Mouse (Mus musculus): ENCODE measurements at regions not wholly inside any gene's neighbourhood (a gene's known extent, or its start where the extent isn't known, plus 50 kb on each side); places are given as distances from the start of the nearest gene placed in this dataset.

- DNase-seq (ENCODE audit: low read depth, low spot score), result no peak
Observed at GRCm38 (mm10) chr12:109272101-109272500, 180.5 kb upstream of the Dlk1 start.

- peak; percentile 46 for DNase-seq (ENCODE audit: low read depth, low spot score)
Observed at GRCm38 (mm10) chr12:109314850-109315249, 137.8 kb upstream of the Dlk1 start.

GRCm38 (mm10) chr12:109325986-109326385 is 126.6 kb upstream of the Dlk1 start:
- peak; percentile 13 for DNase-seq (ENCODE audit: low read depth, low spot score)

- DNase-seq (ENCODE audit: low read depth, low spot score), result no peak
Observed at GRCm38 (mm10) chr12:109371327-109371726, 81.3 kb upstream of the Dlk1 start.

- DNase-seq (ENCODE audit: low read depth, low spot score), result no peak
Observed at GRCm38 (mm10) chr12:109385794-109386193, 66.8 kb upstream of the Dlk1 start.

- peak; percentile 69 for DNase-seq (ENCODE audit: low read depth, low spot score)
Observed at GRCm38 (mm10) chr12:109388791-109389190, 63.8 kb upstream of the Dlk1 start.

GRCm38 (mm10) chr12:109390388-109390920 is 62.2 kb upstream of the Dlk1 start:
- no peak for DNase-seq (ENCODE audit: low read depth, low spot score)

- DNase-seq (ENCODE audit: low read depth, low spot score), result no peak
Observed at GRCm38 (mm10) chr12:109390978-109391377, 61.6 kb upstream of the Dlk1 start.

- DNase-seq (ENCODE audit: low read depth, low spot score), result no peak
Observed at GRCm38 (mm10) chr12:109393326-109393725, 59.3 kb upstream of the Dlk1 start.

GRCm38 (mm10) chr12:109393795-109394194 is 58.8 kb upstream of the Dlk1 start:
- DNase-seq (ENCODE audit: low read depth, low spot score), result peak; percentile 43

GRCm38 (mm10) chr12:109394396-109394795 is 58.2 kb upstream of the Dlk1 start:
- DNase-seq (ENCODE audit: low read depth, low spot score), result no peak

- no peak for DNase-seq (ENCODE audit: low read depth, low spot score)
Observed at GRCm38 (mm10) chr12:109396614-109397013, 56.0 kb upstream of the Dlk1 start.

- no peak for DNase-seq (ENCODE audit: low read depth, low spot score)
Observed at GRCm38 (mm10) chr12:109397175-109398058, 55.2 kb upstream of the Dlk1 start.

- no peak for DNase-seq (ENCODE audit: low read depth, low spot score)
Observed at GRCm38 (mm10) chr12:109398473-109398872, 54.1 kb upstream of the Dlk1 start.

- no peak for DNase-seq (ENCODE audit: low read depth, low spot score)
Observed at GRCm38 (mm10) chr12:109398951-109399350, 53.7 kb upstream of the Dlk1 start.

GRCm38 (mm10) chr12:109399591-109399990 is 53.0 kb upstream of the Dlk1 start:
- no peak for DNase-seq (ENCODE audit: low read depth, low spot score)

- DNase-seq (ENCODE audit: low read depth, low spot score), result no peak
Observed at GRCm38 (mm10) chr12:109400041-109400440, 52.6 kb upstream of the Dlk1 start.

GRCm38 (mm10) chr12:109400936-109401586 is 51.6 kb upstream of the Dlk1 start:
- DNase-seq (ENCODE audit: low read depth, low spot score), result peak; percentile 41

- no peak for DNase-seq (ENCODE audit: low read depth, low spot score)
Observed at GRCm38 (mm10) chr12:109401696-109402095, 50.9 kb upstream of the Dlk1 start.

GRCm38 (mm10) chr12:109402226-109402625 is 50.4 kb upstream of the Dlk1 start:
- no peak for DNase-seq (ENCODE audit: low read depth, low spot score)
